Mouse (Mus musculus) heart, embryonic 12.5 days (tissue): Measurements from ENCODE around the gene Zdhhc3. TPM values are rescaled to one million over a fixed set of nuclear protein-coding genes. Genes with fewer than 3 reads are reported as not detected.

Source experiments
- polyA plus RNA-seq: library from polyadenylated mRNA; unstranded; fragments of >200 nt; fragmentation: Nextera tagmentation; extraction: Ambion mirVana; gene quantifications from 2 replicates; pipeline ENCODE4 v1.2.1, GENCODE M21; 2016

Gene Zdhhc3
- polyA plus RNA-seq, 1 experiment from 2014 or later, result 62.2 TPM

Other genes starting within 250 kb of the Zdhhc3 start
- 59.0 and 60.3 TPM in 2 replicates for gene Zfp445, start 247.2 kb downstream of the Zdhhc3 start, polyA plus RNA-seq
- gene Zkscan7, start 227.5 kb downstream of the Zdhhc3 start, polyA plus RNA-seq, result 2.5 and 2.8 TPM in 2 replicates
- gene Zfp105, start 190.1 kb downstream of the Zdhhc3 start, polyA plus RNA-seq, result 12.0 and 14.0 TPM in 2 replicates
- gene 1110059G10Rik, start 162.2 kb downstream of the Zdhhc3 start, polyA plus RNA-seq, result 21.8 and 23.2 TPM in 2 replicates
- 27.5 and 32.6 TPM in 2 replicates for gene Kif15, start 162.2 kb downstream of the Zdhhc3 start, polyA plus RNA-seq
- 16.8 and 18.7 TPM in 2 replicates for gene Tmem42, start 91.9 kb downstream of the Zdhhc3 start, polyA plus RNA-seq
- gene Tgm4, start 78.5 kb downstream of the Zdhhc3 start, polyA plus RNA-seq, result 0.33 and 0.60 TPM in 2 replicates
- gene Exosc7, start within 50 bp of the Zdhhc3 start, polyA plus RNA-seq, result 69.6 and 71.3 TPM in 2 replicates
- gene Clec3b, start 37.7 kb upstream of the Zdhhc3 start, polyA plus RNA-seq, result not detected in 2 replicates
- gene Cdcp1, start 102.8 kb upstream of the Zdhhc3 start, polyA plus RNA-seq, result 0.09 and 0.18 TPM in 2 replicates
- 5.1 and 8.1 TPM in 2 replicates for gene Tmem158, start 147.6 kb upstream of the Zdhhc3 start, polyA plus RNA-seq